Mouse (Mus musculus): ENCODE measurements around the gene Sik3. TPM values are rescaled to one million over a fixed set of nuclear protein-coding genes. Genes with fewer than 3 reads are reported as not detected.

The Sik3 gene
- total RNA-seq, 1 experiment from 2014 or later, result 8.8 TPM

DNA sequence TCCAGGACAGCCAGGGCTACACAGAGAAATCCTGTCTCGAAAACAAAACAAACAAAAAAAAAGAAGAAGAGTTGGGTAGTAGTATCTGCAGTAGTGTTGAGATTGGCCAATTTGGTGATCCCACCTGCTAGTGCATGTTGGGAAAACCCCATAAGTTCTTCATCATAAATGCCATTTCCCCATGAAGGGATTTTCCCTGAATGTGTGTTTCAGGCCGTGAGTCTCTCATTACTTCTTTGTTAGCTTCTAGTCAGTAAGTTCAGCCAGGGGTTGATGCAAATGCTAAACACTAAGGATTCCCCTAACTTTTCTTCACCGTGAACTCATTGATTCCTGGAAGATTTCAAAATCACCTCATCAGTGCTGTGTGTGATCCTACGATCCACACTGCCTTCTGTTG, 156.2 kb downstream of the Sik3 start:
- ATAC-seq (replicated peaks; ENCODE audit: insufficient number of reproducible peaks, low FRiP score, low TSS enrichment, poor library complexity, severe bottlenecking), result no peak

DNA sequence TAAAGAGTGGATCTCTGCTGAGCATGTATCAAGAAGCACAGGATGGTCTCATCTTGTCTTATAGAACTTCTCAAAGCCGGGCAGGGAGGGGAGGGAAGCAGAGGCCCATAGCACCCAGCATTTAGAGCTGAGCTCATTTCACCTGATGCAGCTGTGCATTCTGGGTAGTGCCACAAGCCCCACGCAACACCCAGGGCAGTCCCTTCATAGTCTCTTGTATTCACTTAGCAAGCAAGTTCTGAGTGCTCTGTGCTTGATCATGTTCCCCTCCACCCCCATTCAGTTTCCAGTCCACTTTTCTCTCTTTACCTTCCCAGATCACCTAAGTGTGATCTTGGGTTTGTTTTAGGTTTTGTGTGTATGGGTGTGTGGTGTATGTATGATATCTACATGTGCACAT, 159.6 kb downstream of the Sik3 start:
- ATAC-seq (replicated peaks; ENCODE audit: insufficient number of reproducible peaks, low FRiP score, low TSS enrichment, poor library complexity, severe bottlenecking), result no peak

DNA sequence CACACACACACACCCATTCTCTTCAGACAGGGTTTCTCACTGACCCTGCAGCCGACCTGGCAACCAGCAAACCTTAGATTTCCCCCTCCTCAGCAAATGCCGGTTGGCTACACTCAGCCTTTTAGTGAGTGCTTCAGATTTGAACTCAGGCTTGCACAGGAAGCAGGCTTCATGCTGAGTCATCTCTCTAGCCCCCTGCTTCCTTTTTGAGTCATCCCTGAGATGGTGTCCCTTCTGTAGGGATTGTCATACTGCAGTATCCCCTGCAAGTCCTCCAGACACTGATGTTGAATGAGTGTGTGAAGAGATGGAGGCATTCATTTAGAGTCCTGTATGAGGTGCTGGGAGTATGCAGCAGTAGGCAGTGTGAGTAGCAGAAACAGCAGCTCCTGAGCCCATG, 160.3 kb downstream of the Sik3 start:
- ATAC-seq (replicated peaks; ENCODE audit: insufficient number of reproducible peaks, low FRiP score, low TSS enrichment, poor library complexity, severe bottlenecking), result no peak

DNA sequence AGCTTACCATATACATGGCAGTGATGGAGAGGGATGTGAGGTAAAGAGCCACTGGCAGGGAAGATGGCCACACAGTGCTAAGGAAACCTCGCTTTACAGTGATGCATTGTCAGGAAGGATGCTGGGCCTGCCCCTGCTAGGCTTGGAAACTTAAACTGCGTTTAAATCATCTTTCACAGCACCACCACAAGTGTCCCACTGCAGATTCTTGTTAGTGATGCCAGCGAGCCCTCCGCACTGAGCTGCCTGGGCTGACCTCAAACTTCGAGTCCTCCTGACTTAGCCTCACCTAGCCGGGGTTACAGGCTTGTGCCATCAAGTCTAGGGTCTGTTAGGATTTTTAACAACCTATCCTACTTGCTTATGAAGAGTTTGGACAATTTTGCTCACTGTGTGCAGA, 161.3 kb downstream of the Sik3 start:
- no peak for ATAC-seq (replicated peaks; ENCODE audit: insufficient number of reproducible peaks, low FRiP score, low TSS enrichment, poor library complexity, severe bottlenecking)

DNA sequence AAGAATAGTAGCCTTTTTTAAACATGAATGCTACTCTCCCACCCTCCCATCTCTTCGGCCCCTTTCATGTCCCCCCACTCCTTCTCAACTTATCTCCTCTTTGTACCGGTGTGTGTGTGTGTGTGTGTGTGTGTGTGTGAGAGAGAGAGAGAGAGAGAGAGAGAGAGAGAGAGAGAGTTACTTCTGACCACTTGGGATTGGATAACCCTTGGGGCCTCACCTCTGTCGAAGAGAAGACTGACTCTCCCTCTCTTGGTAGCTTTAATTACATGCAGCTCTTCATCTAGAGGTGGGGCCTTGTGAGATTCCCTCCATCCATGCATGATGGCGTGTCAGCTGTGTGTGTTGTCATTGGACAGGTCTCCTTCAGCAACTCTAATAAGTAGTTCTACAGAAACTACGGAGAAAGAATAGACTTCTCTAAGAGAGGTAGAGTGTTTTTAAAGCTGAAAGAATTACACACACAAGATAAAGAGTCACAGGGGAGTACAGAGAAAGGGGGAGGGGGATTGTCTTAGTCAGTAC, 162.2 kb downstream of the Sik3 start:
- no peak for ATAC-seq (replicated peaks; ENCODE audit: insufficient number of reproducible peaks, low FRiP score, low TSS enrichment, poor library complexity, severe bottlenecking)

DNA sequence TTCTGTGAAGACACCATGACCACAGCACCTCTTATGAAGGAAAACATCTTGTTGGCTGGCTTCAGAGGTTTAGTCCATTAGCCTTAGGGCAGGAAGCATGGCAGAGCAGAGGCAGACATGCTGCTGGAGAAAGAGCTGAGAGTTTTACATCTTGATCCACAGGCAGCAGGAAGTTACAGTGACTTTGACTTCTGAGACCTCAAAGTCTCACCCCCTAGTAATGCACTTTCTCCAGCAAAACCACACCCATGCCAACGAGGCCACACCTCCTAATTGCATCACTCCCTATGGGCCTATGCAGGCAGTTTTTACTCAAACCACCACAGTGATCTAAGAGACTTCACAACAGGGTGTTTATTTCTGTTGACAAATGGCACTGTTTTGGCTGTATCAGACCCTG, 162.7 kb downstream of the Sik3 start:
- peak; percentile 88 for ATAC-seq (replicated peaks; ENCODE audit: insufficient number of reproducible peaks, low FRiP score, low TSS enrichment, poor library complexity, severe bottlenecking)

DNA sequence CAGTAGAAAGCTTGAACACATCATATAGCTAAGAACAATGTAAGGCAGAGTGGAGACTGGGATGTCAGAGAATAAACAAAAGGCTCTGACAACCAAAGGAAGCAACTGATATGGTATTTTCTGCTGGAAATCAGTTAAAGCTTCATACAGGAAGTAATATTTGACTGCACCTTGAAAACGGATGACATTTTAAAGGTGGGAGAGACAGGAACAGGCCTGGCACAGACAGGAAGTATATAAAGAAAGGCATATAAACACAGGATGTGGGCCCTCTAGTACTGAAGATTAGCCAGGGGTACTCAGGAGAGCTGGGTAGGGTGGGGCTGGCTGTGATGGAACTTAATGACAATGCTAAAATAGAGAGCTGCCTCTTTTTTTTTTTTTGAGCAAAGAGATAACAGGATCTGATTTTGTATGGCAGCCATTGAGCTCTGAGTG, 163.3 kb downstream of the Sik3 start:
- no peak for ATAC-seq (replicated peaks; ENCODE audit: insufficient number of reproducible peaks, low FRiP score, low TSS enrichment, poor library complexity, severe bottlenecking)

DNA sequence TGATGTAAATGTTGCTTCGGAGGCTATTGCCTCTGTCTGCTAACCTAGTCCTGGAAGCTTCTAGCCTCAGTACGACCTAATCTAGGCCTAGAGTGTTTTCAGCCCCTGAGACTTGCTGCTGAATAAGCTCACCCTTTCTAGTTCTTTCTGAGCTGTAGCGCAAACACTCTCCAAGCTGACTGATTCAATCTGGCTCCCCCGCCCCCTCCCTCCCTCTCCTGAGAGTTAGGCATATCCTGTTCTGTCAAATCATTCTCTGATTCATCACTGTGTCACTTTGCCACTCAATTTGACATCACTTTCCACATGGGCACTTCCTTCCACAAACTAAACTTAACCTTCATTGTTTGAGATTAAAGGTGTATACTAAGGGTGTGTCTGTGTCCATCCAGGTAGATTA, 164.0 kb downstream of the Sik3 start:
- no peak for ATAC-seq (replicated peaks; ENCODE audit: insufficient number of reproducible peaks, low FRiP score, low TSS enrichment, poor library complexity, severe bottlenecking)

DNA sequence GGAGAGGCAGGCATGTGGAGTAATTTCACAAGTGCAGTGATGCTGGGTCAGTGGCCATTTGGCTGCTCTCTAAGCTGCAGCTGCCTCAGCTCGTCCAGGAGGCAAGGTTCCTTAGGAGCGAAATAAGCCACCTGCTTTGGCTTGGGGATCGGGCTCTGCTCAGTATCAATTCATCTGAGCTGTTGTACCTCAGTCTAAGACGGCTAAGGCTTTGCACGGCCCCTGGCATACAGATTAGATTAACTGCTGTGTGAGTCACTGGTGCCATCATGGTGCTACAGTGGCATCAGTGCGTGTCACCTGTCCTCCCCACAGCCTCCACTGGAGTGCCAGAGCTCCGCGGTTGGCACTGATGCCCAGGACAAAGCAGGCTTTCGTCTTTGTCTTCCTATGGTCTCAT, 166.0 kb downstream of the Sik3 start:
- ATAC-seq (replicated peaks; ENCODE audit: insufficient number of reproducible peaks, low FRiP score, low TSS enrichment, poor library complexity, severe bottlenecking), result no peak

DNA sequence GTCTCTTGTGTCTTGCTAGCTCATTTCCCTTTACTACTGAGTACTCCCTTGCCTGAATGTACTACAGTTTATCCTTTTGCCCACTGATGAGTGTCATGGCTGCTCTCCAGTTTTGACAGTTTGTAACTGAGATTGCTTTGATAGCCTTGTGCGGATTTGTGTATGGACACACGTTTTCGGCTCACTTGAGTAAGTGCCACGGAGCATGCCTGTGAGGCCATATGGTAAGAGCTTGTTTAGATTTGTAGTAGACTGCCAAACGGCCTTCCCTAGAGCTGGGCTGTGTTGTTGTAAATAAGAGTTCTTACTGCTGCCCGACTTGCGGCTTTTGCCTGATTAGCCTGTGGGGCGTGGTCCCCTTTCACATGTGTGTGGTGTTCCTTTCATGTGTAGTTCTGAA, 168.7 kb downstream of the Sik3 start:
- ATAC-seq (replicated peaks; ENCODE audit: insufficient number of reproducible peaks, low FRiP score, low TSS enrichment, poor library complexity, severe bottlenecking), result no peak

DNA sequence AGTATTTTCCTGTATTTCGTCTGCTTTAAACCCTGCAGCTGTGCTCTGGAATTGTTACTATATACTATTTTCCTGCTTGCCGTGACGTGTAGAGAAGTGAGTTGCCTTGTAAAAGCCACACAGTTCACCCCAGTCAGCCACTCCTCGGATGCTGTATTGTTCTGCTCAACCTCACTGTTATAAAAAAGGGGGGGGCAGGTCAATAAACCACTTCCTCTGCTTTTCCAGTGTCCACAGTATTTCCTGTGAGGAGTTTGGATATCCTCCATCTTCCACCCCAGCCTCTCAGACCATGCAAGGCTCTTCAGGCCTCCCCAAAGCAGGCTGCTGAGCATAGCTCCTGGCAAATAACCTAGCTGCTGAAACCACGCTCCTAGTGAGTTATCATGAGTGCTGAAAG, 171.9 kb downstream of the Sik3 start:
- ATAC-seq (replicated peaks; ENCODE audit: insufficient number of reproducible peaks, low FRiP score, low TSS enrichment, poor library complexity, severe bottlenecking), result no peak

DNA sequence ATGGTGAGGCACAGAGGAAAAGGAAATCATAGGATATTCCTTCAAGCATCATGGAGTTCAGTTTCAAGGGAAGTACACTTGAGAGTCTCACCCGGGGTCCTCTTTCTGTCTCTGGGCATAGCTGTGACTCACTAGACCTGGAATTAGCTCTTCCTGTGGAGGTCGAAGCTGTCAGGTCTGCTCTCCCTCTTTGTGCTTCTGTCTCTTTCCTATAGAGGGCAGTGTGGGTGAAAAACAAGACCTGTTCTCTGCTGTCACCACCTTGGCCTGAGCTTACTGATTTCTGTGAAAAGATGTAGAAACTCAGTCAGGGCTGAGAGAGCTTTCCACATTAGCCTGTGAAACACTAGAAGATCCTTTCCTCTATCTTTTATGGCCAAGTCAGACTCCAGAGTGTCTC, 172.6 kb downstream of the Sik3 start:
- ATAC-seq (replicated peaks; ENCODE audit: insufficient number of reproducible peaks, low FRiP score, low TSS enrichment, poor library complexity, severe bottlenecking), result 0 out of 2 replicates have a peak, but pooled peaks have one; percentile 59

DNA sequence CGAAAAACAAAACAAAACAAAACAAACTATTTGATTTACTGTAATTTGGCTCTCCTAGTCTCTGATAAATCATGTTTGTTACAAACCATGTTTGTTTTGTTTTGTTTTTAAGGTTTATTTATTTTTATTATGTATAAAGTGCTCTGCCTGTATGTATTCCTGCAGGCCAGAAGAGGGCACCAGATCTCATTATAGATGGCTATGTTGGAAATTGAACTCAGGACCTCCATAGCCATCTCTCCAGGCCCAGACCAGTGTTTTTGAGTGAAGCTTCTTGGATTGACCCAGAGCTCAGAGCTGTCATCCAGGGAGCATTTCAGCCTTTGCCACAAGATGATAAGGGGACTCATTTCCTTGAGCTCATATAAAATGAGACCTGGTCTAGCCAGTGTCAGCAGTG, 173.8 kb downstream of the Sik3 start:
- ATAC-seq (replicated peaks; ENCODE audit: insufficient number of reproducible peaks, low FRiP score, low TSS enrichment, poor library complexity, severe bottlenecking), result no peak

DNA sequence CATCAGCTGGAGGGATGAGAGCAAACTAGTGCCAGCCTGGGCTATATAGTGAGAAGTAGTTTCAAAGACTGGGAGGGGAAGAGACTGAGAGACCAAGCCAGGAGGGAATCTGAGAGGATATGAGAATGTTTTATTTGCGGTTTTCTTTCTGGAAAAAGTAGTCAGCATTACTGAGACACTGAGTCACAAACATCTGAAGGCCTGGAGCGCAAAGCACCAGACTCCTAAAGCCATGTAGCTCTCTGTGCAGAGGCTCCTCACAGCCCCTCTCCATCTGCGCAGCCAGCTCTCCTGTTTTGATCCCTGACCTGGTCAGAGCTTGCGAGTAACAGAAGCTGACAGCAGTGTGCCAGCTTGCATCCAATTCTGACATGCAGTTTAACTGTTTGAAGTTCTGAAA, 175.8 kb downstream of the Sik3 start:
- no peak for ATAC-seq (replicated peaks; ENCODE audit: insufficient number of reproducible peaks, low FRiP score, low TSS enrichment, poor library complexity, severe bottlenecking)

DNA sequence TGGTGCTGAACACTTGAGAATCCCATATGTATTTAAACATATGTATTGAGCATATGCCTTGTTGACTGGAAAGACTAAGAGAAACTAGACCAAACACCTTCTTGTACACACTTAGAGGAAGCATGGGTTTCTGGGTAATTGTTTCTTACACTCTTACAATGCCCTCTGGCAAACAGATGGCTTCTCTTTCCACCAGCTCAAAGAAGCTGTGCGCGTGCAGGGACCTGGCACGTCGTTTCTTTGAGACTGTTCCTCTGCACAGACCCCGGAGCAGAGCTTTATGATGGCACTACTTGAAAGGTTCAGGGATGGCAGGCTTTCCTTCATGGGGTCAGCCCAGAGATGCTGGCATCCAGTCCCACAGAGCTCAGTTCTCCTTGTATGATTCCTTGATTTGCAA, 176.3 kb downstream of the Sik3 start:
- no peak for ATAC-seq (replicated peaks; ENCODE audit: insufficient number of reproducible peaks, low FRiP score, low TSS enrichment, poor library complexity, severe bottlenecking)

DNA sequence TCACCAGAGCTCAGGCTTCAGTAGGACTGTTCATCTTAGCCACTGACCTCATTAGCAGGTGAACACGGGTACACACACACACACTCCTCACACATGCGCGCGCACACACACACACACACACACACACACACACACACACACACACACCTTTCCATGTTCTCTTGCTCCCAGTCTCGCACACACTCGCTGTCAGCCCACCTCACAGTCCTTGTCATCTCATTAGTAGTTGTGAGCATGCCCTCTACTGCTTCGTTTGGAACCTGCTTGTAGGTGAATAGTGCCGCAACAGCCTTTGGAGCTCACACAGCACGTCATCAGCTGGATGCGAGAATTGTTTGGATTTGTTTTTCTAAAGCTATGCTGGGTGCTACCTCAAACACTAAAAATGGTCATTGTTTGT, 176.8 kb downstream of the Sik3 start:
- no peak for ATAC-seq (replicated peaks; ENCODE audit: insufficient number of reproducible peaks, low FRiP score, low TSS enrichment, poor library complexity, severe bottlenecking)

DNA sequence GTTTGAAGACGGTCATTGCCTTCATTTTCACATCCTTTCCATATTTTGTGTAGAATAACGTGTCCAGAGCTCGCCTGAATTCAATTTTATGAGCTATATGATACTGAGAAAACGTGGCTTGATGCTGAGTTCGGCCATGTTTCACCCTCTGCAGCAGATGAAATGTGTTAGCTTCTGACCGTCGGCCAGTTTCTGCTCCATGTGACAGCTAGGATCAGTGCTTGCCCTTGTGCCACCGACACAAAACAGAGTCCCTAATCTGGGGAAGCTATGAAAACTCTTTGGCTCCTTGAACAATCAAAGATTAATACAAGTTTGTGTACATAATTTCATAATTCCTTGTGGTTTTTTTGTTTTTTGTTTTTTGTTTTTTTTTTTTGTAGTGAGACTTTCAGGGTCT, 178.6 kb downstream of the Sik3 start:
- ATAC-seq (replicated peaks; ENCODE audit: insufficient number of reproducible peaks, low FRiP score, low TSS enrichment, poor library complexity, severe bottlenecking), result no peak

DNA sequence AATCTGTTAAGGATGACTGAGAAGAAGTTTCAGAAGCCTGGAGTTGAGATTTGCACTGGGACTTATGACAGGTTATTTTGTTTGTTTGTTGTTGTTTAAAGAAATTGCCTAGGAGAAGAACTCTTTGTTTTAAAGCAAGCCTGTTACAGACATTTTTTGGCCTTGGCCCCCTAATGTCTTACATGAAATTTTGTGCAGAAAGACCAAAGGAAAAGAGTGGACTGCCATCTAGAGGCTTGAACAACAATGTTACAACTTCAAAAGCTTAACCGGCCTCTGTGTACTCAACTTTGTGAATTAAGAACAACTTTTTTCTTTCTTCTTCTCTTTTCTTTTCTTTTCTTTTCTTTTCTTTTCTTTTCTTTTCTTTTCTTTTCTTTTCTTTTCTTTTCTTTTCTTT, 179.0 kb downstream of the Sik3 start:
- ATAC-seq (replicated peaks; ENCODE audit: insufficient number of reproducible peaks, low FRiP score, low TSS enrichment, poor library complexity, severe bottlenecking), result no peak

DNA sequence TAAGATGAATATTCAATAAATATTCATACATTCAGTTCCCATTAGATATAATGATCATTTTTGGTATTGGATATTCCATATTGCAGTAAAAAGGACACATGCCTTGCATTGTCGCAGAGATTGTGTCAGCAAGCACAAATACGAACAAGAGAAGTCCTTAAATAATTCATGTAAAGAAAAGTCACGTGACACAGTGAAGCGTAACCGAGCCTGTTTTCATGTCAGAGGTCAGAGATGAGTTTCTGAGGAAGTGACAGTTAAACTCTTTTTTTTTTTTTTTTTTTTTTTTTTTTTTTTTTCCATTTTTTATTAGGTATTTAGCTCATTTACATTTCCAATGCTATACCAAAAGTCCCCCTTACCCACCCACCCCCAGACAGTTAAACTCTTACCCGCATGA, 180.0 kb downstream of the Sik3 start:
- no peak for ATAC-seq (replicated peaks; ENCODE audit: insufficient number of reproducible peaks, low FRiP score, low TSS enrichment, poor library complexity, severe bottlenecking)

DNA sequence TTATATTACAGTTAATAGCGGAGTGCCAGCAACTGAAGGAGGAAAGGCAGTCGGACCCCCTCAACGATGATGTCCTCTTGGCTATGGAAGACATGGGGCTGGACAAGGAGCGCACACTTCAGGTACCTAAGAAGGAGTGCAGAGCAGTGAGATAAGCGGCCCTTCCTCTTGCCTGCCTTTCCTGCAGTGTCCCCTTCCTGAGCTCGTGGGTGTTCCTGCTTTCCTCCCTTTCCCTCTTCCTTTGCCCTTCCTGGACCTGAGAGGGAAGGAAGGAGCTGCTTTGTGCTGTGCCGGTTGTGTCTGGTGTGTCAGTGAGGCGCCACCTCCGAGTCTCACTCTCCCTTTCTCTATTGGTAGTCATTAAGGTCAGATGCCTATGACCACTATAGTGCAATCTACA, 182.2 kb downstream of the Sik3 start:
- no peak for ATAC-seq (replicated peaks; ENCODE audit: insufficient number of reproducible peaks, low FRiP score, low TSS enrichment, poor library complexity, severe bottlenecking)

DNA sequence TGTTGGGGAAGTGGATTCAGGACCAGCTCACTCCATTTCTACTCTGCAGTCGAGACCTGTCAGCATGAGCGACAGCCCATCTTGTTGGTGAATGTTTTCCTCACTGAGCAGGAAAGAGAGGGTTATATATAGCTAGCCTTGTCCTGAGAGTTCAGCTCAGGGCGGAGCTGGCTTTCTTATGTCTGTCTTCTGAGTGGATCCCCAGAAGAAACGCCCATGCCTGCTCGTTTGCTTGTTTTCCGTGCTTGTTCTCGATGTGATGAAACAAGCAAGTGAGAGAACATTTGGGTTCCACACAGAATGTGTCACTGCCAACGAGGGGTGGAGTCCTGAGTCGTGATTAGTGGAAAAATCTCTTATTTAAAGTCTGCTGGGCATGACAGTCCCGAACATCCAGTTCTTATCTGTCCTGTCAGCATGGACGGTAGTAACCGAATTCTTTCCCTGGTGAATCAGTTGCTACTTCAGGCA, 184.1 kb downstream of the Sik3 start:
- no peak for ATAC-seq (replicated peaks; ENCODE audit: insufficient number of reproducible peaks, low FRiP score, low TSS enrichment, poor library complexity, severe bottlenecking)

Data from monocyte, adult 5-6 weeks (primary cell).